Mouse (Mus musculus) ES-Bruce4 (cell line): ENCODE data around the gene Pgbd5.

ENCODE experiments used
- CTCF ChIP-seq: IDR thresholded peaks from one replicate; pipeline ENCODE4 v1.8.1; 2011; ENCODE audit warnings: low read depth, low read length
- POLR2A ChIP-seq: IDR thresholded peaks from one replicate; pipeline ENCODE4 v1.8.1; 2011; ENCODE audit warnings: low read length; ENCODE audit not compliant: insufficient read depth

DNA sequence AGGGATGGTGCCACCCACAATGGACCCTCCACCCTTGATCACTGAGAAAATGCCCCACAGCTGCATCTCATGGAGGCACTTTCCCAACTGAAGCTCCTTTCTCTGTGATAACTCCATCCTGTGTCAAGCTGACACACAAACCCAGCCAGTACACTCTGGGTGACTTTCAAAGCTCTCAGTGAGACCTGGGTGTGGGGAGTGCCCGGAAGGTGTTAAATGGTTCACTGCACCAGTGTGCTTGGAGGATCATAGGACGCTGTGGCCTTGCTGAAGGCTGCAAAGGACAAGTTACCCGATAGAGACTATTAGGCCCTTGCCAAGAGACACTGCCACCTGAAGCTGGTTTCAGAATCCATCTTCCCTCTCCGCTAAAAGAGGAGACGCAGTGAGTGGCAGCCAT is 36.2 kb upstream of the Pgbd5 start:
- TF ChIP-seq CTCF, result no peak
- TF ChIP-seq POLR2A, result no peak
